Mouse (Mus musculus) adrenal gland, postnatal 0 days (tissue): Measurements from ENCODE around the gene Olfr1272. TPM values are rescaled to one million over a fixed set of nuclear protein-coding genes. Genes with fewer than 3 reads are reported as not detected.

Source experiments
- polyA plus RNA-seq: library from polyadenylated mRNA; unstranded; fragments of >200 nt; fragmentation: Nextera tagmentation; extraction: Ambion mirVana; gene quantifications from 2 replicates; pipeline ENCODE4 v1.2.1, GENCODE M21; 2015

Olfr1272 gene
- polyA plus RNA-seq = not detected in 2 replicates

GRCm38 (mm10) chr2:90292741-90293140, at the start of gene Olfr1272:
Olfr1272 (minus strand) TSS chr2:90292841.

GRCm38 (mm10) chr2:90321900-90322299, 29.3 kb upstream of the Olfr1272 start, which contains the start of gene Gm13769:
Gm13769 (plus strand) TSS chr2:90322200.

GRCm38 (mm10) chr2:90270932-90271331, 21.7 kb downstream of the Olfr1272 start, which contains the start of gene Olfr1271:
Olfr1271 (minus strand) TSS chr2:90271032.

GRCm38 (mm10) chr2:90257492-90257891, 35.1 kb downstream of the Olfr1272 start, which contains the start of gene Olfr142:
Olfr142 (minus strand) TSS chr2:90257592.

Other genes with a start within 250 kb of the Olfr1272 start
- gene Olfr140, start 229.2 kb downstream of the Olfr1272 start, polyA plus RNA-seq = not detected in 2 replicates
- gene Olfr1269, start 171.4 kb downstream of the Olfr1272 start, polyA plus RNA-seq = not detected in 2 replicates
- not detected in 2 replicates for gene Olfr32, start 150.5 kb downstream of the Olfr1272 start, polyA plus RNA-seq
- not detected in 2 replicates for gene Olfr1270, start 139.8 kb downstream of the Olfr1272 start, polyA plus RNA-seq
- not detected in 2 replicates for gene Olfr1506, start 68.3 kb downstream of the Olfr1272 start, polyA plus RNA-seq
- not detected in 2 replicates for gene Olfr142, start 35.2 kb downstream of the Olfr1272 start, polyA plus RNA-seq
- not detected in 2 replicates for gene Olfr1271, start 21.8 kb downstream of the Olfr1272 start, polyA plus RNA-seq
- gene Gm13769, start 29.4 kb upstream of the Olfr1272 start, polyA plus RNA-seq = 0.06 TPM in 1 of 2 replicates, not detected in the other
- gene Olfr1274-ps, start 105.8 kb upstream of the Olfr1272 start, polyA plus RNA-seq = not detected in 2 replicates